Mouse (Mus musculus) MN1 (cell line): Measurements from ENCODE around the gene Gle1.
A peak's percentile ranks its signal among the peaks of the same experiment; 100 is the strongest.

Experiments
- DNase-seq: peaks from one replicate; pipeline ENCODE4 v3.0.0-alpha.2; 2016; ENCODE audit warnings: low spot score

The Gle1 gene

GRCm38 (mm10) chr2:29964354-29965249 lies 29.4 kb downstream of the Gle1 start:
- DNase-seq: peak; percentile 88

- DNase-seq: peak; percentile 94
Measured at GRCm38 (mm10) chr2:29965250-29965843, 30.1 kb downstream of the Gle1 start, which contains the start of gene Sptan1. Gene Sptan1 (plus strand): TSS chr2:29965560.

- peak; percentile 49 for DNase-seq
Measured at GRCm38 (mm10) chr2:29965906-29966305, 30.7 kb downstream of the Gle1 start.

GRCm38 (mm10) chr2:29966826-29967225 lies 31.6 kb downstream of the Gle1 start:
- DNase-seq: no peak

- peak; percentile 54 for DNase-seq
Measured at GRCm38 (mm10) chr2:29967768-29968167, 32.5 kb downstream of the Gle1 start.

GRCm38 (mm10) chr2:29968638-29969037 lies 33.4 kb downstream of the Gle1 start:
- DNase-seq: no peak

GRCm38 (mm10) chr2:29971838-29972635 lies 36.8 kb downstream of the Gle1 start:
- peak; percentile 62 for DNase-seq

- DNase-seq: no peak
Measured at GRCm38 (mm10) chr2:29973525-29973924, 38.3 kb downstream of the Gle1 start.

GRCm38 (mm10) chr2:29977307-29977706 lies 42.1 kb downstream of the Gle1 start:
- DNase-seq: peak; percentile 58

- DNase-seq: no peak
Measured at GRCm38 (mm10) chr2:29980661-29981060, 45.4 kb downstream of the Gle1 start.

GRCm38 (mm10) chr2:29991962-29992361 lies 56.7 kb downstream of the Gle1 start:
- DNase-seq: no peak

GRCm38 (mm10) chr2:30009101-30009500 lies 73.9 kb downstream of the Gle1 start:
- DNase-seq: no peak
